Mouse (Mus musculus): ENCODE measurements around the gene Map4k2.

DNA sequence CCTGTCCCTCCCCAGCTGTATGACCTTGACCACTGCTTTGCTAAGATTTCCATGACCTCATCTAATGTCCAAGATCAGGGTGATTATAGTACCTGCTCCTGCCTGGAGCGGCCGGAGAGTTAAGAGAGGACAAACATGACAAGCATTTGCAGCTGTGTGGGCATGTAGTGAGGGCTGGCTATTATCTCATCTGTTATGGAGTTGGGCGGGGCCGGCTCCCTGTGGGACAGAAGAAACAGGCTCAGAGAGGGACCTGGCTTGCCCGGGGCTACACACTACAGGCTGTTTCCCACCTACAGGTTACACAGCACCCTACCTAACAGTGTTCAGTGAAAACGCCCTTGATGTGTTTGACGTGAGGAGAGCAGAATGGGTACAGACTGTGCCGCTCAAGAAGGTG lies 19.6 kb upstream of the Map4k2 start:
- TF ChIP-seq CTCF (IDR thresholded peaks at IDR 0.05; ENCODE audit: low read depth) (no peak), EP300 (optimal IDR thresholded peaks at IDR 0.05) (no peak)

Data from stomach, postnatal 0 days (tissue).